ENCODE assay signal across 24 mouse cellular contexts in the genomic region with DNA sequence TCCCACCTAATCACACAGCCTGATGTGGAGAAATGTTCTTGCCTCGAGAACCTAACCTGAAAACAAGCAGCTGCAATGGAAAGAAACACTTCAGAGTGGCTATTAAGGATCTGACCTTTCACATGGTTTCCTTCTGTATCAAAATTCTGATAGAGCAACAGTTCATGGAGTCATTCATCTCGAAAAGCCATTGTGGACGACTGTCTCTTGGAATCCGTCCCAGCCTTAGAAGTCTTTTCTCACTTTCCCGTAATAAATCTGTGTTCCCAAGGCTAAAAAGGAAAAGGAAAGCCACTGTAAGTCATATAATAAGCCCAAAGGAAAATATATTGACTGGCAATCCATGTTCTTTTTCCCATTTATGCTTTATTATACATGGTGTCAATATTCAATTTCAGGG.
DNase-seq lines count a peak whose midpoint lies in the region; ATAC-seq and TF ChIP-seq lines count a peak whose summit lies in the region.
"Had no signal": no experiment of that assay in that cellular context is flagged by ENCODE, and none has a peak within 500 bp of the region (broad histone marks: within the 10 kb centered on the region; RNA-seq: fewer than 3 reads in every experiment).

No protein-coding gene starts in this region.

- DNase-seq in kidney, adult 8-10 months, result no peak
- DNase-seq in lung, adult 2 months, result no peak
- no peak for DNase-seq in thymus, adult 18-20 months
- DNase-seq: adrenal gland, adult 2 months; B cell, adult 2 months; cerebellum, adult 9-10 months; cerebellum, postnatal 36 days; gastrocnemius, postnatal 14 days; heart, postnatal 14 days; kidney, adult 9 months; layer of hippocampus, adult 9-11 months; liver; right cerebral cortex, postnatal 25 days had no signal

- H3K27ac ChIP-seq in kidney, embryonic 16.5 days (ENCODE audit: low read length), result 0 out of 2 replicates have a peak overlapping the region, but pooled peaks have one; percentile 3
- H3K27ac ChIP-seq in lung, embryonic 16.5 days (ENCODE audit: low read length), result peak overlapping the region; percentile 41; the same call in 1 of the 2 replicates
- peak overlapping the region; percentile 34; the same call in 1 of the 2 replicates for H3K27ac ChIP-seq in embryonic fibroblast, embryonic 13.5 days (ENCODE audit: insufficient read depth, low read length)
- H3K27ac ChIP-seq in stomach, embryonic 16.5 days (ENCODE audit: low read length), result peak overlapping the region; percentile 31; the same call in 1 of the 2 replicates
- H3K27ac ChIP-seq: hindbrain, embryonic 10.5 days; hindbrain, embryonic 15.5 days; liver, embryonic 14.5 days; lung, embryonic 15.5 days; midbrain, embryonic 15.5 days; neural tube, embryonic 15.5 days had no signal

- no peak for TF ChIP-seq CTCF in lung, adult 2 months (IDR thresholded peaks at IDR 0.05; ENCODE audit: insufficient read depth, low read length)
- no peak for TF ChIP-seq CTCF in embryonic fibroblast, embryonic 13.5 days (IDR thresholded peaks at IDR 0.05; ENCODE audit: borderline replicate concordance, insufficient read depth, low read length)

- no peak overlapping the region for H3K9ac ChIP-seq in kidney, embryonic 16.5 days (replicated peaks; ENCODE audit: low read length)
- H3K9ac ChIP-seq in lung, embryonic 16.5 days (ENCODE audit: low read length), result no peak overlapping the region
- no peak overlapping the region for H3K9ac ChIP-seq in stomach, embryonic 16.5 days (ENCODE audit: low read length)
- H3K9ac ChIP-seq: hindbrain, embryonic 15.5 days; liver, embryonic 14.5 days; lung, embryonic 15.5 days; midbrain, embryonic 15.5 days; neural tube, embryonic 15.5 days had no signal

- 47% methylated on average over 5 of the region's 5 CpGs for WGBS in kidney, embryonic 16.5 days
- whole genome bisulfite sequencing in lung, embryonic 16.5 days, result 31% methylated on average over 5 of the region's 5 CpGs
- 40% methylated on average over 5 of the region's 5 CpGs for WGBS in lung, adult 2 months
- 46% methylated on average over 5 of the region's 5 CpGs for WGBS in stomach, embryonic 16.5 days

- H3K27me3 ChIP-seq in kidney, embryonic 16.5 days (ENCODE audit: insufficient read depth, low read length), result no peaks in the 10 kb centered on the region
- H3K27me3 ChIP-seq in lung, embryonic 16.5 days (ENCODE audit: control insufficient read depth, insufficient read depth, low read depth, low read length), result no peaks in the 10 kb centered on the region
- no peaks in the 10 kb centered on the region for H3K27me3 ChIP-seq in stomach, embryonic 16.5 days (ENCODE audit: control insufficient read depth, insufficient read depth, low read length)
- H3K27me3 ChIP-seq: hindbrain, embryonic 15.5 days; lung, embryonic 15.5 days; midbrain, embryonic 15.5 days; neural tube, embryonic 15.5 days had no signal

- no peaks in the 10 kb centered on the region for H3K9me3 ChIP-seq in kidney, embryonic 16.5 days (ENCODE audit: low read length)
- H3K9me3 ChIP-seq in lung, embryonic 16.5 days (ENCODE audit: control insufficient read depth, low read length), result no peaks in the 10 kb centered on the region
- H3K9me3 ChIP-seq in stomach, embryonic 16.5 days (replicated peaks; ENCODE audit: control insufficient read depth, low read length), result no peaks in the 10 kb centered on the region
- H3K9me3 ChIP-seq: hindbrain, embryonic 10.5 days; hindbrain, embryonic 15.5 days; lung, embryonic 15.5 days; midbrain, embryonic 15.5 days; neural tube, embryonic 15.5 days had no signal

- no peak overlapping the region for H3K4me2 ChIP-seq in kidney, embryonic 16.5 days (replicated peaks; ENCODE audit: low read depth, low read length)
- H3K4me2 ChIP-seq in lung, embryonic 16.5 days (ENCODE audit: low read depth, low read length), result no peak overlapping the region
- no peak overlapping the region for H3K4me2 ChIP-seq in stomach, embryonic 16.5 days (ENCODE audit: low read depth, low read length)
- H3K4me2 ChIP-seq: hindbrain, embryonic 15.5 days; lung, embryonic 15.5 days; midbrain, embryonic 15.5 days; neural tube, embryonic 15.5 days had no signal

- H3K4me3 ChIP-seq in kidney, embryonic 16.5 days (ENCODE audit: low read length), result no peak overlapping the region
- H3K4me3 ChIP-seq in lung, embryonic 16.5 days (ENCODE audit: low read length), result no peak overlapping the region
- no peak overlapping the region for H3K4me3 ChIP-seq in lung, adult 2 months (replicated peaks; ENCODE audit: extremely low read depth, low read depth, low read length)
- H3K4me3 ChIP-seq in embryonic fibroblast, embryonic 13.5 days (ENCODE audit: insufficient read depth, low read length), result no peak overlapping the region
- H3K4me3 ChIP-seq in stomach, embryonic 16.5 days (replicated peaks; ENCODE audit: low read length), result no peak overlapping the region
- H3K4me3 ChIP-seq: hindbrain, embryonic 10.5 days; hindbrain, embryonic 15.5 days; lung, embryonic 15.5 days; midbrain, embryonic 15.5 days; neural tube, embryonic 15.5 days had no signal

- no peaks in the 10 kb centered on the region for H3K36me3 ChIP-seq in kidney, embryonic 16.5 days (ENCODE audit: insufficient read depth, low read length)
- no peaks in the 10 kb centered on the region for H3K36me3 ChIP-seq in lung, embryonic 16.5 days (ENCODE audit: control insufficient read depth, insufficient read depth, low read length)
- H3K36me3 ChIP-seq in stomach, embryonic 16.5 days (ENCODE audit: control insufficient read depth, insufficient read depth, low read length), result no peaks in the 10 kb centered on the region
- H3K36me3 ChIP-seq: hindbrain, embryonic 10.5 days; hindbrain, embryonic 15.5 days; lung, embryonic 15.5 days; midbrain, embryonic 15.5 days; neural tube, embryonic 15.5 days had no signal

- H3K4me1 ChIP-seq in kidney, embryonic 16.5 days (ENCODE audit: insufficient read depth, low read length), result 0 out of 2 replicates have a peak, but pooled peaks cover 5% of the 10 kb centered on the region
- peaks cover 10% of the 10 kb centered on the region; the same call in 1 of the 2 replicates for H3K4me1 ChIP-seq in lung, embryonic 16.5 days (replicated peaks; ENCODE audit: control insufficient read depth, insufficient read depth, low read length)
- H3K4me1 ChIP-seq in lung, adult 2 months (ENCODE audit: control insufficient read depth, insufficient read depth, low read length), result no peaks in the 10 kb centered on the region
- H3K4me1 ChIP-seq in embryonic fibroblast, embryonic 13.5 days (ENCODE audit: control insufficient read depth, insufficient read depth, low read length), result no peaks in the 10 kb centered on the region
- H3K4me1 ChIP-seq in stomach, embryonic 16.5 days (ENCODE audit: control insufficient read depth, insufficient read depth, low read length), result no peaks in the 10 kb centered on the region
- H3K4me1 ChIP-seq: hindbrain, embryonic 10.5 days; hindbrain, embryonic 15.5 days; midbrain, embryonic 15.5 days; neural tube, embryonic 15.5 days had no signal

- ATAC-seq in kidney, embryonic 16.5 days (ENCODE audit: low FRiP score, low TSS enrichment), result no peak
- no peak for ATAC-seq in lung, embryonic 16.5 days (ENCODE audit: low read depth)
- no peak for ATAC-seq in stomach, embryonic 16.5 days (ENCODE audit: insufficient read depth, low FRiP score)
- ATAC-seq: forebrain, embryonic 14.5 days; midbrain, embryonic 15.5 days had no signal

- no peak for TF ChIP-seq POLR2A in lung, adult 2 months (IDR thresholded peaks at IDR 0.05; ENCODE audit: borderline replicate concordance, extremely low read depth, low read depth, low read length)
- TF ChIP-seq POLR2A in embryonic fibroblast, embryonic 13.5 days (IDR thresholded peaks at IDR 0.05; ENCODE audit: low read depth, low read length), result no peak
